Mouse (Mus musculus) ES-E14 (cell line): ENCODE data around the gene Tmem159. TPM values are rescaled to one million over a fixed set of nuclear protein-coding genes. Genes with fewer than 3 reads are reported as not detected.

Source experiments
- DNase-seq: peaks from one replicate; pipeline ENCODE4 v3.0.0-alpha.2; 2013; ENCODE audit warnings: low read depth, low spot score
- H3K27ac ChIP-seq: 2 replicates; pipeline ENCODE4 v1.5.1; 2012; ENCODE audit warnings: low read depth, mild to moderate bottlenecking, low read length, moderate library complexity, mixed read lengths; ENCODE audit not compliant: poor library complexity, insufficient read depth, severe bottlenecking
- H3K36me3 ChIP-seq: 2 replicates; pipeline ENCODE4 v1.6.1; 2012; ENCODE audit warnings: mild to moderate bottlenecking, low read length, moderate library complexity, mixed read lengths; ENCODE audit not compliant: control insufficient read depth, poor library complexity, insufficient read depth, severe bottlenecking
- H3K4me1 ChIP-seq, 2 experiments: fragments of 150-350 bp in 1 of 2; sonication (generic) in 1 of 2; 2 replicates each; pipeline ENCODE4 v1.6.1; 2012; ENCODE audit warnings: low read length in 2 of 2, mild to moderate bottlenecking in 1 of 2, mixed read lengths in 1 of 2; ENCODE audit not compliant: control insufficient read depth in 2 of 2, insufficient read depth in 2 of 2, poor library complexity in 1 of 2
- H3K4me3 ChIP-seq, 2 experiments: fragments of 150-350 bp in 1 of 2; sonication (generic) in 1 of 2; 2 replicates each; pipeline ENCODE4 v1.5.1; 2012; ENCODE audit warnings: low read length in 2 of 2, low read depth in 1 of 2, mild to moderate bottlenecking in 1 of 2, mixed read lengths in 1 of 2; ENCODE audit not compliant: insufficient read depth in 1 of 2, poor library complexity in 1 of 2, severe bottlenecking in 1 of 2
- H3K9ac ChIP-seq: 2 replicates; pipeline ENCODE4 v1.6.1; 2012; ENCODE audit warnings: low read depth, mild to moderate bottlenecking, low read length, mixed read lengths; ENCODE audit not compliant: poor library complexity, insufficient read depth, severe bottlenecking
- H3K9me3 ChIP-seq: fragments of 150-350 bp; sonication (generic); 2 replicates; pipeline ENCODE4 v1.6.1; 2012; ENCODE audit warnings: low read depth, mild to moderate bottlenecking, low read length; ENCODE audit not compliant: control insufficient read depth, insufficient read depth
- CHD2 ChIP-seq: IDR thresholded peaks from 2 replicates; pipeline ENCODE4 v1.6.1; 2014; ENCODE audit warnings: mild to moderate bottlenecking, low read depth, low read length, inconsistent platforms
- HCFC1 ChIP-seq: IDR thresholded peaks from 2 replicates; pipeline ENCODE4 v1.6.1; 2012; ENCODE audit warnings: low read length, inconsistent platforms, borderline replicate concordance; ENCODE audit not compliant: insufficient read depth
- MAFK ChIP-seq: IDR thresholded peaks from 2 replicates; pipeline ENCODE4 v1.6.1; 2014; ENCODE audit warnings: mild to moderate bottlenecking, low read depth, low read length, inconsistent platforms; ENCODE audit not compliant: insufficient read depth
- ZC3H11A ChIP-seq: IDR thresholded peaks from 2 replicates; pipeline ENCODE4 v1.6.1; 2012; ENCODE audit warnings: low read depth, mild to moderate bottlenecking, inconsistent platforms, low read length, borderline replicate concordance
- ZNF384 ChIP-seq: IDR thresholded peaks from 2 replicates; pipeline ENCODE4 v1.6.1; 2012; ENCODE audit warnings: low read depth, low read length, inconsistent platforms
- in situ Hi-C, 2 experiments: fragments of 600-800 bp; cut with MboI; formaldehyde crosslinking; loops; one replicate each; pipeline ENCODE4 v1.15.1; 2025; ENCODE audit warnings: low sequenced_read_pairs in 2 of 2, inconsistent platforms in 1 of 2; ENCODE audit not compliant: unreplicated experiment in 2 of 2
- total RNA-seq: library from RNA; depleted of rRNA; stranded (reverse); fragments of 300-350 nt; gene quantifications from 2 replicates; pipeline ENCODE4 v1.2.3, GENCODE M21; 2012

Gene Tmem159
- total RNA-seq, 1 experiment, result 9.6 TPM

DNA sequence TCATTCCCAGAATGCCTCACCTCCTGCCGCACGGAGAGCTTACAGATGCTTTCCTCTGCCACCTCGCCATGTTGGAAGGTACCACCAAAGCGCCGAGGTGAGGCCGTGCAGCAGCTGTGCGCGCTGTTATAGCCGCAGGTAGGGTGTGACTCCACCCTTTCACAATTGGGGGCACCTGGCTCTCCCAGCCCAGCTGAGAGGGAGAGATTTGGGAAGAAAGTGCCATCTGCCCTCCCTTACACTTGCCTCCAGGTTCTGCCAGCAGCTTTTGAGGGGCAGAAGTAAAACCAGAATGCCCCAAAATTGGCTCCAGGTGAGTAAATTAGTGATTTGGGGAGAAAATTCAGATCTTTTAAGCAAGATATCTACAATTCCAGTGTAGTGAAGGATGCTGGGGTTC, 43.0 kb downstream of the Tmem159 start, which contains the start of gene Zp2:
Gene Zp2 (minus strand): TSS at position 101 of the 400 bp plus-strand sequence.
- Histone ChIP-seq H3K4me3 (no peak within 1 kb of the TSS), H3K27ac (no peak within 1 kb of the TSS), H3K36me3 (no peaks in the 10 kb centered on the region), H3K9me3 (no peaks in the 10 kb centered on the region), H3K9ac (no peak within 1 kb of the TSS), H3K4me1 (no peaks in the 10 kb centered on the region)
- in situ Hi-C loops, result no loop called here
- no peak for TF ChIP-seq ZNF384
- TF ChIP-seq ZC3H11A, result no peak
- no peak for TF ChIP-seq MAFK
- TF ChIP-seq CHD2, result no peak
- no peak for TF ChIP-seq HCFC1
- DNase-seq, result no peak

DNA sequence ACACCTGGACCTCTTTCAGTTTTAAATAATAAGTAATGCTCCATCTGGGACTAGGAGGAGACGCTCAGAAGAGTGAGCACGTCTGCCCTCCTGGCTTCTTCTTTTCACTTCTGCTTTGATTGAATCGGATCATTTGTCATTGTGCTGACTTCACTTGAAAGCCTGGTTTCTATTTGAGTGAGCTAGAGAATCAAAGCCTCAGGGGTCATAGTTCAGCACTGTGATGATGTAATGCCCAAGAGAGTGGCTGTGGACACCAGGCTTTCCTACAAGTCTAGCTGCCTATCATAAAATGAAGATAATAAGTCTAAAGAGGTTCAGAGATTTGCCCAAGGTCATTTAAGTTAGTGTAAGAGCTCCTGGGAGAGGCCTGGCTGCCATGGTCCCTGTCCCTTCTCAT, 48.1 kb downstream of the Tmem159 start:
- in situ Hi-C loops, result no loop called here
- H3K4me1 ChIP-seq, result no peaks in the 10 kb centered on the region
- no peak for TF ChIP-seq ZC3H11A
- no peak for TF ChIP-seq ZNF384
- TF ChIP-seq CHD2, result no peak
- no peak for TF ChIP-seq HCFC1
- no peak for TF ChIP-seq MAFK
- H3K9ac ChIP-seq, result no peak overlapping the region
- DNase-seq, result no peak
- no peak overlapping the region for H3K4me3 ChIP-seq
- H3K9me3 ChIP-seq, result no peaks in the 10 kb centered on the region
- H3K27ac ChIP-seq, result no peak overlapping the region
- no peaks in the 10 kb centered on the region for H3K36me3 ChIP-seq

DNA sequence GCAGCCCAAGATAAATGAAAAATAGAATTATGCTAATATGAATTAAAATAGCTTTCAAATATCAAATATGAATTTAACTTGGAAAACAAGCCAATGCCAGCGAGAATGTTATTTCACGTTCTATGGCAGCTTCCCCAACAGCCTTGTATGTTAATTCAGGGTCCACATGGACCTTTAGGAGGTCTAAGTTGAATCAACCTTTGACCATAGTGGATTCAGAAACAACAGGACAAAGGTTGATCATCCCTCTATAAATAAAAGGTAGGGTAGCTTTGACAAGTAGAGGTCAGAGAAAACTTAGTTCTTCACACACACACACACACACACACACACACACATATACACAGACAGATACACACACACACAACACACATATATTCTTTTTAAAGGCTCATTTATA, 48.7 kb downstream of the Tmem159 start:
- Histone ChIP-seq H3K36me3 (no peaks in the 10 kb centered on the region), H3K27ac (no peak overlapping the region), H3K9ac (no peak overlapping the region), H3K9me3 (no peaks in the 10 kb centered on the region), H3K4me1 (no peaks in the 10 kb centered on the region), H3K4me3 (no peak overlapping the region)
- no peak for DNase-seq
- in situ Hi-C loops, result no loop called here
- no peak for TF ChIP-seq ZC3H11A
- TF ChIP-seq MAFK, result no peak
- no peak for TF ChIP-seq HCFC1
- TF ChIP-seq CHD2, result no peak
- TF ChIP-seq ZNF384, result no peak

DNA sequence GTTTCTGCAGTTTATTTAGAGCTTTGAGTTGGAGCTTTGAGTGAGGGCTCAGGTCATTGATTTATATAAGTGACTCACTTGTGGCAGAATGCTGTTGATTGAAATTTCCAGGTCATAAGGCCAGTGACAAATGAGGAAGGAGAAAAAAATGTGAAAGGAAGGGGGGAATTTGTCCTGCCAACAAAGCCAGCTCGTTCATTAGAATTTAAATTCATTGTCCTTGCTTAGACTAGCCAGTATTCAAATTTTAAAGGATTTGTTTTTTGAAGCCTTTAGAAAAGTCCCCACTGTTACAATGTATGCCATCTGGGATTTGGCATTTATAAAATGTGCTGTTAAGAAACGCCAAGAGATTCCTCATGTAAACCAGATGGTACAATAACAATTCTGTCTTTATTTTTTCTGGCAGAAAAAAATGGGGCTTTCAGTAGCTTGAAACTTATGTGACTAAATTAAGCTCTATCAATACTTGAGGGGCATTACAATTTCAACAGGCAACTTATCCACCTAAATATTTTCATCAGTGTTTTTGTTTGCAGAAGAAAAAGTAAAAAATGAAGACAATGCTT, 54.8 kb downstream of the Tmem159 start:
- no peak overlapping the region for H3K4me3 ChIP-seq
- peaks cover 4 to 9% of the 10 kb centered on the region in 2 experiments; a peak in 3 of 4 replicates for H3K4me1 ChIP-seq
- H3K9ac ChIP-seq, result no peak overlapping the region
- DNase-seq, result no peak
- H3K9me3 ChIP-seq, result no peaks in the 10 kb centered on the region
- TF ChIP-seq MAFK (no peak), CHD2 (no peak), HCFC1 (no peak), ZNF384 (no peak), ZC3H11A (no peak)
- in situ Hi-C loops, result no loop called here
- H3K27ac ChIP-seq, result no peak overlapping the region
- H3K36me3 ChIP-seq, result no peaks in the 10 kb centered on the region
